In the genomic region with DNA sequence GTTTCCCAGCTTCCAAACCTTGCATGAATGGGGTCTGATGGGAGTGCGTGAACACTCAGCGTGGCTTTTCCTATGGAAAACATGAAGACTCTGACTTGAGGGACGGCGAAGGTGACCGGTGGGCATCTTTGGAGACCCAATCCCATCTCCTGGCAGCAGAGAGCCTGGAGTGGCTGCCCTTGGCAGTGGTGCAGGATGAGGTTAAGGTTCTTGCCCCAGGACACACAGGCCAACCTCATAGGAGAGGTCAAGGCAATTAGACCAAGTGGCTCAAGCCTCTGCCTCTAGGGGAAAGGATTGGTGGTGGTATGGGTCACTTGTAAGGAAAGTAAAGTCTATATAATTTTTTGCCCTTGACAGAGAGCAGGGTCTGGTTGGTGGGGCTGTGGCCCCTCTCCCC, we compare ENCODE assay signal across 8 mouse cellular contexts. TPM values are rescaled to one million over a fixed set of nuclear protein-coding genes. Genes with fewer than 3 reads are reported as not detected.
A peak's percentile ranks its signal among the peaks of the same experiment; 100 is the strongest.
DNase-seq lines count a peak whose midpoint lies in the region; ATAC-seq and TF ChIP-seq lines count a peak whose summit lies in the region.

No protein-coding gene starts in this region.

- H3K4me2 ChIP-seq in lung, postnatal 0 days (replicated peaks; ENCODE audit: low read depth, low read length), result peak overlapping the region; percentile 82

- peaks cover 25% of the 10 kb centered on the region for H3K4me1 ChIP-seq in lung, postnatal 0 days (ENCODE audit: insufficient read depth, low read depth, low read length)
- peaks cover 18% of the 10 kb centered on the region for H3K4me1 ChIP-seq in olfactory bulb, adult 2 months (ENCODE audit: control insufficient read depth, insufficient read depth, low read length)

- peaks cover 11% of the 10 kb centered on the region; the same call in 1 of the 2 replicates for H3K36me3 ChIP-seq in lung, postnatal 0 days (ENCODE audit: insufficient read depth, low read length)

- no peak for TF ChIP-seq EP300 in lung, postnatal 0 days (IDR thresholded peaks at IDR 0.05)

- ATAC-seq in lung, postnatal 0 days, result no peak

- no peak for TF ChIP-seq CTCF in lung, postnatal 0 days (IDR thresholded peaks at IDR 0.05)
- no peak for TF ChIP-seq CTCF in olfactory bulb, adult 2 months (IDR thresholded peaks at IDR 0.05; ENCODE audit: insufficient read depth, low read depth, low read length)

- DNase-seq in cerebellum, adult 11-12 months, result peak; percentile 32
- DNase-seq in cerebellum, postnatal 10 days, result no peak
- DNase-seq in lung, postnatal 0 days (ENCODE audit: low spot score), result no peak
- DNase-seq in lung, postnatal 4 days, result no peak
- peak; percentile 40 to 64 for DNase-seq in kidney, postnatal 25 days
- no peak for DNase-seq in yolk sac, embryonic 10.5 days (ENCODE audit: low spot score)
- DNase-seq in urinary bladder, postnatal 25 days (ENCODE audit: low spot score), result no peak

- 32% methylated on average over 5 of the region's 5 CpGs for WGBS in lung, postnatal 0 days
- 45% methylated on average over 5 of the region's 5 CpGs for WGBS in olfactory bulb, adult 2 months

- no peaks in the 10 kb centered on the region for H3K9me3 ChIP-seq in lung, postnatal 0 days (ENCODE audit: low read length)

- H3K4me3 ChIP-seq in lung, postnatal 0 days (ENCODE audit: low read depth, low read length), result peak overlapping the region; percentile 45
- peak overlapping the region; percentile 61 for H3K4me3 ChIP-seq in olfactory bulb, adult 2 months (ENCODE audit: insufficient read depth, low read depth, low read length)

- no peaks in the 10 kb centered on the region for H3K27me3 ChIP-seq in lung, postnatal 0 days (replicated peaks; ENCODE audit: insufficient read depth, low read length)

- no peak for TF ChIP-seq POLR2A in olfactory bulb, adult 2 months (IDR thresholded peaks at IDR 0.05; ENCODE audit: insufficient read depth, low read depth, low read length)

- peak overlapping the region; percentile 93 for H3K27ac ChIP-seq in lung, postnatal 0 days (ENCODE audit: low read length)
- H3K27ac ChIP-seq in olfactory bulb, adult 2 months (ENCODE audit: insufficient read depth, low read depth, low read length), result peak overlapping the region; percentile 16

- H3K9ac ChIP-seq in lung, postnatal 0 days (replicated peaks; ENCODE audit: low read depth), result peak overlapping the region; percentile 24

RNA-seq across cellular contexts. Expression of gene Smtn, which starts 4.3 kb away (rescaled TPM):
- 47.6 and 51.1 TPM in 2 replicates for polyA plus RNA-seq in lung, postnatal 0 days (2015; fragmentation: Nextera tagmentation; extraction: Ambion mirVana)
- polyA plus RNA-seq in olfactory bulb, adult 2 months (2012; ENCODE audit: insufficient read depth, insufficient read length, low replicate concordance, missing spikeins), result not detected in 2 replicates

RNA-seq across cellular contexts. Expression of gene Selenom, which starts 21.6 kb away (rescaled TPM):
- 60.8 and 62.8 TPM in 2 replicates for polyA plus RNA-seq in lung, postnatal 0 days (2015; fragmentation: Nextera tagmentation; extraction: Ambion mirVana)
- polyA plus RNA-seq in olfactory bulb, adult 2 months (2012; ENCODE audit: insufficient read depth, insufficient read length, low replicate concordance, missing spikeins), result not detected in 2 replicates

RNA-seq across cellular contexts. Expression of gene Inpp5j, which starts 31.5 kb away (rescaled TPM):
- 0.44 and 0.58 TPM in 2 replicates for polyA plus RNA-seq in lung, postnatal 0 days (2015; fragmentation: Nextera tagmentation; extraction: Ambion mirVana)
- not detected in 2 replicates for polyA plus RNA-seq in olfactory bulb, adult 2 months (2012; ENCODE audit: insufficient read depth, insufficient read length, low replicate concordance, missing spikeins)

RNA-seq across cellular contexts. Expression of gene Pla2g3, which starts 48.0 kb away (rescaled TPM):
- polyA plus RNA-seq in lung, postnatal 0 days (2015; fragmentation: Nextera tagmentation; extraction: Ambion mirVana), result 0.29 and 0.30 TPM in 2 replicates
- not detected in 2 replicates for polyA plus RNA-seq in olfactory bulb, adult 2 months (2012; ENCODE audit: insufficient read depth, insufficient read length, low replicate concordance, missing spikeins)

Comparison
In these comparisons a context has a peak if more than half of its experiments do, and no peak if none do; other contexts are left out.
1. DNase-seq: peak in cerebellum, adult 11-12 months (single experiment) and kidney, postnatal 25 days (2 of 2); none in cerebellum, postnatal 10 days (0 of 2), lung, postnatal 0 days (single experiment), lung, postnatal 4 days (0 of 2), yolk sac, embryonic 10.5 days (single experiment) and urinary bladder, postnatal 25 days (single experiment).
2. RNA of gene Smtn, which starts 4.3 kb away (polyA plus RNA-seq): 47.6 to 51.1 TPM in lung, postnatal 0 days; not detected in olfactory bulb, adult 2 months; every median in the first group is over 10 times any median in the second.
3. RNA of gene Selenom, which starts 21.6 kb away (polyA plus RNA-seq): 60.8 to 62.8 TPM in lung, postnatal 0 days; not detected in olfactory bulb, adult 2 months; every median in the first group is over 10 times any median in the second.